ENCODE assay signal across 24 mouse cellular contexts in genomic region chr5:117341896-117342295, GRCm38 (mm10). TPM values are rescaled to one million over a fixed set of nuclear protein-coding genes. Genes with fewer than 3 reads are reported as not detected.
DNase-seq lines count a peak whose midpoint lies in the region; ATAC-seq and TF ChIP-seq lines count a peak whose summit lies in the region.
"Had no signal": no experiment of that assay in that cellular context is flagged by ENCODE, and none has a peak within 500 bp of the region (broad histone marks: within the 10 kb centered on the region; RNA-seq: fewer than 3 reads in every experiment).

No protein-coding gene starts in this region.

- no peak overlapping the region for H3K27ac ChIP-seq in hindbrain, embryonic 13.5 days
- H3K27ac ChIP-seq: embryonic facial prominence, embryonic 10.5 days; embryonic facial prominence, embryonic 12.5 days; forebrain, embryonic 13.5 days; forebrain, embryonic 15.5 days had no signal

- no peak for ATAC-seq in hindbrain, embryonic 13.5 days (ENCODE audit: low FRiP score)
- ATAC-seq: activated CD4-positive, CD25-positive, alpha-beta regulatory T cell, adult 4 months; CD4-positive, CD25-positive, alpha-beta regulatory T cell, adult 4 months; forebrain, embryonic 13.5 days; forebrain, embryonic 15.5 days; forebrain, postnatal 0 days; Patski had no signal

- H3K27me3 ChIP-seq in E14TG2a.4 (ENCODE audit: insufficient read depth, low read length): no peaks in the 10 kb centered on the region
- H3K27me3 ChIP-seq in hindbrain, embryonic 13.5 days: no peaks in the 10 kb centered on the region
- H3K27me3 ChIP-seq: CH12.LX; embryonic facial prominence, embryonic 12.5 days; forebrain, embryonic 13.5 days; forebrain, embryonic 15.5 days; Patski had no signal

- peaks cover 18% of the 10 kb centered on the region for H3K36me3 ChIP-seq in E14TG2a.4 (ENCODE audit: insufficient read depth, low read length)
- no peaks in the 10 kb centered on the region for H3K36me3 ChIP-seq in hindbrain, embryonic 13.5 days
- H3K36me3 ChIP-seq: forebrain, embryonic 15.5 days; G1E had no signal

- H3K4me3 ChIP-seq in E14TG2a.4 (replicated peaks; ENCODE audit: low read length): no peak overlapping the region
- H3K4me3 ChIP-seq in hindbrain, embryonic 13.5 days: no peak overlapping the region
- H3K4me3 ChIP-seq: embryonic facial prominence, embryonic 10.5 days; embryonic facial prominence, embryonic 12.5 days; forebrain, embryonic 13.5 days; forebrain, embryonic 15.5 days had no signal

- peaks cover 45% of the 10 kb centered on the region for H3K4me1 ChIP-seq in E14TG2a.4 (replicated peaks; ENCODE audit: low read depth, low read length)
- no peaks in the 10 kb centered on the region for H3K4me1 ChIP-seq in hindbrain, embryonic 13.5 days (replicated peaks)
- H3K4me1 ChIP-seq: forebrain, embryonic 13.5 days; forebrain, embryonic 15.5 days had no signal

- H3K4me2 ChIP-seq in hindbrain, embryonic 13.5 days: no peak overlapping the region
- H3K4me2 ChIP-seq: embryonic facial prominence, embryonic 12.5 days; forebrain, embryonic 13.5 days; forebrain, embryonic 15.5 days had no signal

- peaks cover 2% of the 10 kb centered on the region; the same call in 1 of the 2 replicates for H3K9me3 ChIP-seq in E14TG2a.4 (ENCODE audit: low read length)
- H3K9me3 ChIP-seq in hindbrain, embryonic 13.5 days: no peaks in the 10 kb centered on the region
- H3K9me3 ChIP-seq: embryonic facial prominence, embryonic 12.5 days; forebrain, embryonic 13.5 days; forebrain, embryonic 15.5 days had no signal

- WGBS in hindbrain, embryonic 13.5 days: 86% methylated on average over 6 of the region's 6 CpGs

- intact Hi-C loops in heart, postnatal 25 days (cut with DNase I): no loop called here

- no peak overlapping the region for H3K9ac ChIP-seq in hindbrain, embryonic 13.5 days
- H3K9ac ChIP-seq: embryonic facial prominence, embryonic 12.5 days; forebrain, embryonic 13.5 days; forebrain, embryonic 15.5 days; forebrain, postnatal 0 days had no signal

- DNase-seq in R1 (ENCODE audit: low read depth, low spot score): peak; percentile 80
- no peak for DNase-seq in heart, adult 18-20 months
- no peak for DNase-seq in heart, postnatal 25 days (ENCODE audit: low spot score)
- DNase-seq: adrenal gland, adult 8-10 months; adrenal gland, postnatal 14 days; adrenal gland, postnatal 36 days; B cell, adult 2 months; cerebellum, adult 11-12 months; cerebellum, adult 2 months; cerebellum, adult 9-10 months; cerebellum, postnatal 10 days; cerebellum, postnatal 25 days; forebrain, postnatal 0 days had no signal

- TF ChIP-seq CTCF in E14TG2a.4 (conservative IDR thresholded peaks at IDR 0.05; ENCODE audit: low read length): 0 out of 2 replicates have a peak, but pooled peaks have one; percentile 3

RNA-seq across cellular contexts. Expression of gene Wsb2, which starts 15.2 kb away (rescaled TPM):
- 181 and 194 TPM in 2 replicates for polyA plus RNA-seq in hindbrain, embryonic 13.5 days (2015; fragmentation: Nextera tagmentation; extraction: Ambion mirVana)
- total RNA-seq in heart, adult 18-20 months (2021): 100 to 1,000 TPM in 1 of 2 experiments, 10 to 100 TPM in 1; 95.7 to 123 TPM
- total RNA-seq in heart, postnatal 25 days (2021): 10 to 100 TPM; 98.6 to 98.9 TPM

RNA-seq across cellular contexts. Expression of gene Vsig10, which starts 23.0 kb away (rescaled TPM):
- polyA plus RNA-seq in hindbrain, embryonic 13.5 days (2015; fragmentation: Nextera tagmentation; extraction: Ambion mirVana): 1.5 and 1.9 TPM in 2 replicates
- total RNA-seq in heart, adult 18-20 months (2021): 1 to 10 TPM; 7.2 to 7.7 TPM
- total RNA-seq in heart, postnatal 25 days (2021): 10 to 100 TPM; 11.1 to 12.9 TPM

RNA-seq across cellular contexts. Expression of gene Rfc5, which starts 47.0 kb away (rescaled TPM):
- polyA plus RNA-seq in hindbrain, embryonic 13.5 days (2015; fragmentation: Nextera tagmentation; extraction: Ambion mirVana): 33.7 and 37.5 TPM in 2 replicates
- total RNA-seq in heart, adult 18-20 months (2021): 1 to 10 TPM; 2.4 to 4.0 TPM
- total RNA-seq in heart, postnatal 25 days (2021): 1 to 10 TPM; 2.9 to 6.0 TPM

RNA-seq across cellular contexts. Expression of gene Pebp1, which starts 54.5 kb away (rescaled TPM):
- polyA plus RNA-seq in hindbrain, embryonic 13.5 days (2015; fragmentation: Nextera tagmentation; extraction: Ambion mirVana): 1,027 and 1,043 TPM in 2 replicates
- 100 to 1,000 TPM; 475 to 528 TPM for total RNA-seq in heart, adult 18-20 months (2021)
- total RNA-seq in heart, postnatal 25 days (2021): 100 to 1,000 TPM; 420 to 434 TPM
